Mouse (Mus musculus): ENCODE results near the gene Trpc5. TPM values are rescaled to one million over a fixed set of nuclear protein-coding genes. Genes with fewer than 3 reads are reported as not detected.

Trpc5 gene
- polyA plus RNA-seq, 1 experiment from 2014 or later: 0.28 TPM

Other genes with a start within 250 kb of the Trpc5 start
- not detected in 2 replicates for gene Trpc5os, start 231.6 kb downstream of the Trpc5 start, polyA plus RNA-seq (2015; fragmentation: Nextera tagmentation; extraction: Ambion mirVana)
- 0.65 and 0.81 TPM in 2 replicates for gene Rtl4, start 727 bp upstream of the Trpc5 start, polyA plus RNA-seq (2015; fragmentation: Nextera tagmentation; extraction: Ambion mirVana)

All from limb, embryonic 15.5 days (tissue).